Mouse (Mus musculus) midbrain, embryonic 16.5 days (tissue): ENCODE results near the gene Ttc34. TPM values are rescaled to one million over a fixed set of nuclear protein-coding genes. Genes with fewer than 3 reads are reported as not detected.

Source experiments
- ATAC-seq: fragments of 200-750 bp; cut with Nextera tagmentation; 2 replicates; pipeline ENCODE4 v1.8.0; 2017; ENCODE audit warnings: moderate TSS enrichment
- H3K27ac ChIP-seq: fragments of 300-500 bp; sonication (generic); 2 replicates; pipeline ENCODE4 v1.5.1; 2014; ENCODE audit warnings: mild to moderate bottlenecking, low read length, mixed read lengths
- H3K27me3 ChIP-seq: fragments of 300-500 bp; sonication (generic); 2 replicates; pipeline ENCODE4 v1.6.1; 2014; ENCODE audit warnings: low read depth, low read length, mixed read lengths; ENCODE audit not compliant: control insufficient read depth, insufficient read depth
- H3K36me3 ChIP-seq: fragments of 300-500 bp; sonication (generic); 2 replicates; pipeline ENCODE4 v1.6.1; 2014; ENCODE audit warnings: mild to moderate bottlenecking, low read length, moderate library complexity, mixed read lengths; ENCODE audit not compliant: control insufficient read depth, insufficient read depth
- H3K4me1 ChIP-seq: fragments of 300-500 bp; sonication (generic); 2 replicates; pipeline ENCODE4 v1.6.1; 2014; ENCODE audit warnings: mild to moderate bottlenecking, low read length, mixed read lengths; ENCODE audit not compliant: control insufficient read depth, insufficient read depth
- H3K4me2 ChIP-seq: fragments of 300-500 bp; sonication (generic); 2 replicates; pipeline ENCODE4 v1.6.1; 2014; ENCODE audit warnings: mild to moderate bottlenecking, low read length, mixed read lengths
- H3K4me3 ChIP-seq: fragments of 300-500 bp; sonication (generic); 2 replicates; pipeline ENCODE4 v1.5.1; 2014; ENCODE audit warnings: low read depth, mild to moderate bottlenecking, low read length, moderate library complexity, mixed read lengths
- H3K9ac ChIP-seq: fragments of 300-500 bp; sonication (generic); 2 replicates; pipeline ENCODE4 v1.6.1; 2014; ENCODE audit warnings: low read depth, low read length, mixed read lengths
- H3K9me3 ChIP-seq: fragments of 300-500 bp; sonication (generic); replicated peaks from 2 replicates; pipeline ENCODE4 v1.6.1; 2014; ENCODE audit warnings: mild to moderate bottlenecking, low read length, mixed read lengths; ENCODE audit not compliant: control insufficient read depth, poor library complexity, severe bottlenecking
- WGBS: fragments of 180-500 bp; shearing (Covaris S2); extraction: QIAGEN DNeasy Blood & Tissue Kit; methylation state at CpG from one replicate; pipeline ENCODE4 v1.1.7; 2014; 5-methylcytosine and 5-hydroxymethylcytosine counted together
- polyA plus RNA-seq: library from polyadenylated mRNA; unstranded; fragments of >200 nt; fragmentation: Nextera tagmentation; extraction: Ambion mirVana; gene quantifications from 2 replicates; pipeline ENCODE4 v1.2.1, GENCODE M21; 2015

Ttc34 gene
- polyA plus RNA-seq, 1 experiment from 2014 or later: 2.9 TPM

GRCm38 (mm10) chr4:154877864-154878548 is 40.7 kb downstream of the Ttc34 start:
- H3K9ac ChIP-seq: peak overlapping the region; percentile 49
- peaks cover 6% of the 10 kb centered on the region for H3K4me1 ChIP-seq
- H3K27me3 ChIP-seq: peaks cover 3% of the 10 kb centered on the region
- no peaks in the 10 kb centered on the region for H3K9me3 ChIP-seq
- peak overlapping the region; percentile 69 for H3K27ac ChIP-seq
- peak overlapping the region; percentile 33 for H3K4me3 ChIP-seq
- H3K36me3 ChIP-seq: no peaks in the 10 kb centered on the region
- 11% methylated on average over 18 of the region's 18 CpGs for WGBS
- peak overlapping the region; percentile 62 for H3K4me2 ChIP-seq
- peak; percentile 96 for ATAC-seq

GRCm38 (mm10) chr4:154880730-154881129 is 43.5 kb downstream of the Ttc34 start:
- 86% methylated on average over 6 of the region's 6 CpGs for WGBS
- no peak overlapping the region for H3K9ac ChIP-seq
- H3K4me2 ChIP-seq: no peak overlapping the region
- no peak overlapping the region for H3K4me3 ChIP-seq
- ATAC-seq: no peak
- H3K27ac ChIP-seq: no peak overlapping the region
- peaks cover 3% of the 10 kb centered on the region for H3K27me3 ChIP-seq
- H3K36me3 ChIP-seq: no peaks in the 10 kb centered on the region
- peaks cover 6% of the 10 kb centered on the region for H3K4me1 ChIP-seq
- H3K9me3 ChIP-seq: no peaks in the 10 kb centered on the region

- Histone ChIP-seq H3K4me3 (no peak overlapping the region), H3K27ac (no peak overlapping the region), H3K9me3 (no peaks in the 10 kb centered on the region), H3K27me3 (no peaks in the 10 kb centered on the region), H3K9ac (no peak overlapping the region), H3K4me2 (no peak overlapping the region), H3K36me3 (no peaks in the 10 kb centered on the region), H3K4me1 (peaks cover 6% of the 10 kb centered on the region)
- 31% methylated on average over 13 of the region's 14 CpGs for WGBS
- no peak for ATAC-seq
Observed at GRCm38 (mm10) chr4:154882014-154882659, 44.9 kb downstream of the Ttc34 start.

- Histone ChIP-seq H3K27me3 (no peaks in the 10 kb centered on the region), H3K9me3 (no peaks in the 10 kb centered on the region), H3K4me1 (no peaks in the 10 kb centered on the region), H3K36me3 (no peaks in the 10 kb centered on the region), H3K4me3 (no peak overlapping the region), H3K9ac (no peak overlapping the region), H3K27ac (no peak overlapping the region), H3K4me2 (no peak overlapping the region)
- ATAC-seq: no peak
- 77% methylated on average over 11 of the region's 11 CpGs for WGBS
Observed at GRCm38 (mm10) chr4:154885416-154885815, 48.2 kb downstream of the Ttc34 start.

GRCm38 (mm10) chr4:154886876-154887592 is 49.8 kb downstream of the Ttc34 start:
- Histone ChIP-seq H3K27ac (no peak overlapping the region), H3K4me2 (no peak overlapping the region), H3K9me3 (no peaks in the 10 kb centered on the region), H3K36me3 (no peaks in the 10 kb centered on the region), H3K4me1 (no peaks in the 10 kb centered on the region), H3K4me3 (no peak overlapping the region), H3K27me3 (no peaks in the 10 kb centered on the region), H3K9ac (no peak overlapping the region)
- ATAC-seq: no peak
- 62% methylated on average over 13 of the region's 13 CpGs for WGBS

- Histone ChIP-seq H3K27me3 (no peaks in the 10 kb centered on the region), H3K4me3 (no peak overlapping the region), H3K36me3 (no peaks in the 10 kb centered on the region), H3K9ac (no peak overlapping the region), H3K4me1 (no peaks in the 10 kb centered on the region), H3K4me2 (no peak overlapping the region), H3K27ac (no peak overlapping the region), H3K9me3 (no peaks in the 10 kb centered on the region)
- no peak for ATAC-seq
- 81% methylated on average over 15 of the region's 15 CpGs for WGBS
Observed at GRCm38 (mm10) chr4:154887593-154888250, 50.5 kb downstream of the Ttc34 start.

- Histone ChIP-seq H3K4me2 (no peak overlapping the region), H3K36me3 (no peaks in the 10 kb centered on the region), H3K9ac (no peak overlapping the region), H3K27me3 (no peaks in the 10 kb centered on the region), H3K4me3 (no peak overlapping the region), H3K27ac (no peak overlapping the region), H3K4me1 (no peaks in the 10 kb centered on the region), H3K9me3 (no peaks in the 10 kb centered on the region)
- 91% methylated on average over 14 of the region's 14 CpGs for WGBS
- ATAC-seq: no peak
Observed at GRCm38 (mm10) chr4:154890887-154891286, 53.6 kb downstream of the Ttc34 start.

- Histone ChIP-seq H3K9me3 (no peaks in the 10 kb centered on the region), H3K36me3 (no peaks in the 10 kb centered on the region), H3K4me1 (peaks cover 19% of the 10 kb centered on the region), H3K9ac (no peak overlapping the region), H3K27ac (no peak overlapping the region), H3K4me3 (no peak overlapping the region), H3K27me3 (no peaks in the 10 kb centered on the region), H3K4me2 (no peak overlapping the region)
- 80% methylated on average over 5 of the region's 5 CpGs for WGBS
- ATAC-seq: no peak
Observed at GRCm38 (mm10) chr4:154895549-154895948, 58.3 kb downstream of the Ttc34 start.
